Mouse (Mus musculus): Measurements from ENCODE around the gene Otulin.

Gene Otulin

GRCm38 (mm10) chr15:27577915-27578780, 52.3 kb downstream of the Otulin start:
- no peak for DNase-seq

DNA sequence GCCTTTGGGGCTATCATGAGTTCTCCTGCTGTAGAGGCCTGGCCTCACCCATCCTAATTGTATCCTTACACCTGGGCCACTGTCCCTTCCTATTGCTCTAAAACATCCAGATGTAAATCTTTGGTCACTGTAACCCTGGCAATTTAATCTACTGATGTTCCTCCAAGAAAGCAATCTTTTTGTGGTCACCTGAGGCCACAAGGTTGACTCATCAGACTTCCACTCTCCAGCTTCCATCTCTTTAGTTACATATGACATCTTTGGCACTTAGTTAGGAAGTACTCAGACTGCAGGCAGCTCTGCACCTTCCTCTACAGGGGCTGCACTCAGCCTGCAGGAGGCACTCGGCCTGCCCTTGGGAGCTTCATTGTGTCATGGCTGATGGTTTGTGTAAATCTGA, 53.6 kb downstream of the Otulin start:
- DNase-seq, result no peak

- DNase-seq, result no peak
These were observed 54.6 kb downstream of the Otulin start for GRCm38 (mm10) chr15:27575932-27576331.

DNA sequence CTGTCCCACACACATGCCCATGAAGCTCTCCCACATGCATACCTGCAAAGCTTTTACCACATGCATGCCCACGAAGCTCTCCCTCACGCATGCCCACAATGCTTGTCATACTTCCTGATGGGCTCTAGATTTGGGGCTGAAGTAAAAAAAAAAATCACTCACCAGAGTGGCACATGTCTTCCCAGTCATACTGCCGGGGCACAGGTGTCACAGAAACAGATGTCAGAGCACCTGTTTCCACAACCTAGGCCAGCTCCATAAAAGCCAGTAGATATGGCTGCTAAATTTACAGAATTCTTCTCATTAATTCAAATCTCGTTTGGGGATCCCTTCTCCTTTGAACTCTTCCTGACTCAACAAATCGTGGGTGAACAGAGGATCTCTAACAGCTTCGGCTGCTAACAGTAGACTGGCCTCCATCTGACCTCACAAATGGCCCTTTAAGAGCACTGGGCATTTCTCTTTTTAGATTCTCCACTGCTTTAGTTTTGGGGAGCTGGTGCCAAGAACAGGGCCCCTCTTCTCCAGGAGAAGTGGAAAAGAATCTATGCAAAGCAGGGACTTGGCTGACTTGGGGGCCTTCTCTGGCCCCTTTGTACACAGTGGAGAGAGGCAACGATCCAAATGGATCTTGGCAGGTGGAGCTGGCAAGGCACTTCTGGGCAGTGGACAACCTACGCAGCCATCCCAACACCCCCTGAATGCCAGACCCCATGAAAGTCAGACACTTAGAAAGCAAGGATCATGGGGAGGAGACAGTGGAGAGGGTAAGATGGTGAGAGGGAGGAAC, 55.3 kb downstream of the Otulin start:
- DNase-seq, result no peak

DNA sequence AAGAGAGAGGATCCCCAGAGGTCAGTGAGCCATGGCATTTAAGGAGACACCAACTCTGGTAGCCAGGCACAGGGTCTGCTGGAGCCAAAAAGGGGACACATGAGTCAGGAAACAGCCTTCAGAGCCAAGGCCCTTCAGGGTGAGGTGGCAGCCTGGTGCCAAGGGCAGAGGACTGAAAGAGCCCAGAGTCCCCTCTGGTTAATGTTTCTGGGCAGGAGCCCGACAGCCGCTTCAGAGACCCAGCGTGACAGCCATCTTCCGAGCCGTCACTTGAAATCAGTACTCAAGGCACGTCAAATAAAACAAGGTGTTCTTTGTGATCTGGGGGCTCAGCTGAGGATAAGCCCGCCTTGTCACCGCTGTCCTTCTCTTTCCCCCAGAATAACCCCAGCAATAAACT, 59.3 kb downstream of the Otulin start:
- no peak for DNase-seq

DNA sequence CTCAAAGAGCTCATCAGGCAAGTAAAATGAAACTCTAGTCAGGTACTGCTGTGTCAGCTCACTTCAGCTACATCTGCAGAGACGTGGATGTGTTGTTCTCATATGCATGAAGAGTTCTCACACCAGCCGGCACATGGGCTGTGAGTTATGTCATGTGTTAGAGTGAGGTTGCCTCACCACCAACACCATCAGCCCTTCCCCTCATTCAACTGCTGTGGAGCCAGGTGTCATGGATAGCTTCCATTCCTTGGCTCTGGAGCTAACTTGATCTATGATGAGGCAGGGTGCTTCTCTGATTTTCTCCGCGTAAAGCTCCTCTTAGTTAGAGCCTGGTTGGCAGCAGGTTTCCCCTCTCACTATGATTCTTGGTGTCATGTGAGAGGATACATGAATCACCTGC, 60.1 kb downstream of the Otulin start:
- DNase-seq, result no peak

GRCm38 (mm10) chr15:27569924-27570323, 60.6 kb downstream of the Otulin start:
- DNase-seq, result no peak

DNA sequence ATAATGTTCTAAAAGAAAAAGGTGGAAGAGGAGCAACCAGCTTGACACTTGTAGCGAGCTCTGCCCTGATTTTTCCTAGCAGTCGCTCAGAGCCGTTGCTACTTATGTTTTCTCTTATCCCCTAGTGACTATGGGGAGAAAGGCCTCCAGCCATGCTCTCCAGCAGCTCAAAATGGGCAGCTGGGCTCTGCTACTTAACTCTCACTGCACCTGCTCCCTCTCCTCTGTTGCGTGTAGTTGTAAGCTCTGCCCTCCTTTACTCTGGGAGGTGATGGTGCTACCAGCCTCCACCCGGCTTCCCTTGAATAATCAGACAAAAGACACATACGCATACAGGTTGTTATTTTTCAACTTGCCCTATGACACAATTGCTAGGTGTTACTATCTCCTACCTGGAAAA, 62.1 kb downstream of the Otulin start:
- DNase-seq, result no peak

- DNase-seq, result no peak
These were observed 63.1 kb downstream of the Otulin start for GRCm38 (mm10) chr15:27567356-27567755.

GRCm38 (mm10) chr15:27565626-27566185, 64.8 kb downstream of the Otulin start:
- DNase-seq, result no peak

DNA sequence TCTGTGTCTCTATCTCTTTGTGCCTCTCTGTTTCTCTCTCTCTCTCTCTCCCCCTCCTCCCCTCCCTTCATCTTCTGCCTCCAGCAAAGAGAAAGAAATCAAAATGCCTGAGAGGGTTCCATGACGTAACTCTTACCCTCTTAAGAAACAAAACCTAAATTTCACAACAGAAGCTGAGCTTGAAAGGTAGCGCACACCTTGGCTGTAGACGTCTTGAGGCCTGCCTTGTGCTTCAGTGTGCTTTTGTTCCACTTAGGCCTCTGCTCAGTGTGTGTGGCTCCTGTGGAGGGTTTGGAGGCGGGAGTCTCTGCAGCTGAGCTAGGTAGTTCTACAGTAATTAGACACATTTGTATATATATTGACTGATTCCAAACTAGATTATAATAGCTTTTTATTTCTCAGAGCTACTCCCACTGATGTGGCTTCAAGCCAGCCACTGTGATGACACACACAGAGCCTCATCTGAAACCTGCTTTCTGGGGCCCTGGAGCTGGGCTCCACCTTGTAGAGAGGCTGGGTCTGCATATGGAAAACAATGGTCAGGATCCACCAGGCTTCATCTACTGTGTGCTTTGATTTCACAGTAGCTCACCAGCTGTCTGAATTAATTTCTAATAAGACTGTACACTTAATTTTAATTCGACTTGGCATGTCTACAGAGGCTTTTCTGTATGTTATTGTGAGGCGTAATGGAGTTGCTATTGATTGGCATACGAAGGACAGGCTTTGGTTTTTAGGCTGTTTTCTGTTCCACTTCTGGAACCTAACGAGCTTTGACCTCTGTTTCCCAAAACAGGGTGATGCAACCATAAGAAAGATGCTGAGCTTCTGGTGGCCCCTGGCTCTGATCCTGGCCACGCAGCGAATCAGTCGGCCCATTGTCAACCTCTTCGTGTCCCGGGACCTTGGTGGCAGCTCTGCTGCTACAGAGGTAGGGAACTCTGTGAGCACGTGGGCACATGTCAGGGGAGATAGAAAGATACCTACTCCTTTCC, 66.1 kb downstream of the Otulin start:
- peak; percentile 44 for DNase-seq

GRCm38 (mm10) chr15:27560315-27560714, 70.2 kb downstream of the Otulin start:
- DNase-seq, result no peak

DNA sequence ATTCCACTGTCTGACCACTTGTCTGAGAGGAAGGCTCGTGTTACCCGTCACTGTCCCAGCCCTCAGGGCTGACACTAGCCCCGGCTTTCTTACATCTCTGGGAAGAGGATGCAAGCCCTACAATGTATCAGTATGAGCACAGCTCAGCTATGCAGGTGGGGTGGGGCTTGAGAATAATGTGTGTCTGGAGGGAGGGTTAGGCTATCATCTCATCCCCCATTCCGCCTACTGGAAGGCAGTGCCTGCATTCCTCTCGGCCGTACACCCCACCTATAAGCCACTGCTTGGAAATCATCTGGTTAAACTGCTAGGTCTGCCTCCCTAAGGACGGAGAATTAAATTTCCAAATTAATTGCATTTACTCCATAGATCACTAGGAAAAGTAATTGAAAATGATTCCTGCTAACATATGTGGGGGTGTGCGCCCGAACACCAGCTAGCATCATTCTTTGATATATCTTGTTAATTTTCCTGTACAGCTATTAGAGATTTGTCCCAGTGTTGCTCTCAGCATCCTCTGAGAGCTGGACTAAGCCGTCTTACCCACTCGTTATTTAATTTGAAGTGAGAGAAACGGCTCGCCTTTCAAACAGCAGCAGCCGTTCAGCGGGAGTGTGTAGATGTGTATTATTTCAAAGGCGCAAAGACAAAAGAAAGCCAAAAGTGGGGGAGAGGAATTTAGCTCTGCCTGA, 71.9 kb downstream of the Otulin start:
- DNase-seq, result no peak

DNA sequence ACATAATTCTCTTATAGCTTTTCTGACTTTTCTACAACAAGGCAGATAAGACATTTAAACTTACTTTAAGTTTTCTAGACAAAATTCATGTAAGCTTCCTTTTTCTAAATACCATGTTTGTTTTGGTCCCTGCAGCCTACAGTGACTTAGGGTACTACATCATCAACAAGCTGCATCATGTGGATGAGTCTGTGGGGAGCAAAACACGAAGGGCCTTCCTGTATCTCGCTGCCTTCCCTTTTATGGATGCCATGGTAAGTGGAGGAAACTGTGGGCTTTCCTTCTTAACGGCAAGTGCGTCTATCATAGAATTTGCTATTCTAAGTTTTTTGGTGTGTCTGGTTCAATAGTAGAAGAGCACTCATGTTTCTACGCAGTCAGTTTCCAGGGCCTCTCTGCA, 76.9 kb downstream of the Otulin start:
- no peak for DNase-seq

DNA sequence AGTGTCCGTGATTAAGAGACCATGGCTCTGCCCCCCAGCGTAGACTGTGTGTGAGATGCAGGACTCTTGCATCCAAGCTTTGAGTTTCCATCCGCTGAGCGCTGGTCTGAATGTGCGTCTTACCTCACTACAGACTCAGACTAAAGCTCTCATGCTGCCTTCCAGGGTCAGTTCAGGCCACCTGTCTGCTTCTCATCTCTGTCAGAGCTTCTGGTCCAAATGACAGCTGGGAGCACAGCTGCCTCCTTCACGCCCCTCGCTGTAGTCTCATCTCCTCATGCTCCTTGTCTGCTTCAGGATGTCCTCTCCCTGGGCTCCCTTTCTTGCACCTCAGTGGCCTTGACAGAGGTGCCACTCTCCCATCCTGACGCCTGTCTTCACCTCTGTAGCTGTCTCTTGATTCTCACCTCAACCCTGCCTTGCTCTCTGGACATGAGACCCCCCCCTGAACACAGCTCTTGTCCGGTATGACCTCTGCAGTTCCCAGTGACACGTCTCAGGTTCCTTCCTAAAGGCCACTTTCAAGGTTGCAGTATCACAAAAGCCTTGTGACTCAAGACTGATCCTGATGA, 78.3 kb downstream of the Otulin start:
- DNase-seq, result no peak

- DNase-seq, result no peak
These were observed 79.1 kb downstream of the Otulin start for GRCm38 (mm10) chr15:27551117-27552114.

GRCm38 (mm10) chr15:27550358-27550992, 80.0 kb downstream of the Otulin start:
- DNase-seq, result no peak

- no peak for DNase-seq
These were observed 80.6 kb downstream of the Otulin start for GRCm38 (mm10) chr15:27549878-27550277.

- no peak for DNase-seq
These were observed 81.4 kb downstream of the Otulin start for GRCm38 (mm10) chr15:27549071-27549470.

DNA sequence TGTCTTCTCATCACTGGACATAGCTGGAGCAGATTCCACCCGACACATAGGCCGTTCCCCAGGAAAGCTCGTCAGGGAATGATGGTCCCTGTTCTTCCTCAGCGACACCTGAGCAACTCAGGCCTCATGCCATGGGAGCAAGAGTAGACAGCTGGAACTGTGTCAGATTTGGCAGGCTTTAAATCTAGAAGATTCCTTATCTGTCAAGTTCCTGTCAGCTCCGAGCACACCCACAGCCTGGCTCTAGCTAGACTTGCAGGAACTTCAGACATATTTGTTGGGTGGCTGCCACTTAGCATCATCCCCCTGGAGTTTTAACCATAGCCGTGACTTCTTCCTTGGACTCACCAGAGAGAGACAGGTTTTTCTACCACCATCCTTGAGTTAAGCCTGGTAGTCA, 82.4 kb downstream of the Otulin start:
- DNase-seq, result no peak

Measured in right cerebral cortex, postnatal 14 days (tissue).